Mouse (Mus musculus): ENCODE measurements around the gene Plpp3. TPM values are rescaled to one million over a fixed set of nuclear protein-coding genes. Genes with fewer than 3 reads are reported as not detected.

Plpp3 gene
- polyA plus RNA-seq, 1 experiment from 2014 or later = 57.7 TPM

DNA sequence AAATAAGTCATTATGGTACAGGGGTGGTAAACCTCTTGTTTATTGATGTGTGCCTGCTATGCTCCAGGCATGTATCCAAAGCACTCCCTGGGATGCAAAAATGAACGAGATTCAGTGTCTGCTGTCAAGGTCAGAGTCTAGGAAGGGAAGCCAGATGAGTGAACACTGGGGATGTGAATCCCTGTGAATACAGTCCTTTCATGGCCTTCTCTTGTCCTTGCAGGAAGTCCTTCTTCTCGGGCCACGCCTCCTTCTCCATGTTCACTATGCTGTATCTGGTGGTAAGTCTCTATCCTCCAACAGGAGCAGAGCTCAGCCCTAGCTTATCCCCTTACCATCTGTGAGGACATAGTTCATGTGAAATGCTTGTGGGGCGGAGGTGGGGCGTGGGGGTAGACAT, 51.8 kb downstream of the Plpp3 start:
- Histone ChIP-seq H3K4me3 (no peak overlapping the region), H3K9me3 (no peaks in the 10 kb centered on the region), H3K27ac (no peak overlapping the region), H3K36me3 (peaks cover 25% of the 10 kb centered on the region), H3K27me3 (replicated peaks) (no peaks in the 10 kb centered on the region), H3K4me2 (replicated peaks) (no peak overlapping the region), H3K4me1 (peaks cover 28% of the 10 kb centered on the region), H3K9ac (no peak overlapping the region)
- ATAC-seq (ENCODE audit: low FRiP score, low read depth) = no peak
- whole genome bisulfite sequencing = 91% methylated on average over 5 of the region's 5 CpGs

DNA sequence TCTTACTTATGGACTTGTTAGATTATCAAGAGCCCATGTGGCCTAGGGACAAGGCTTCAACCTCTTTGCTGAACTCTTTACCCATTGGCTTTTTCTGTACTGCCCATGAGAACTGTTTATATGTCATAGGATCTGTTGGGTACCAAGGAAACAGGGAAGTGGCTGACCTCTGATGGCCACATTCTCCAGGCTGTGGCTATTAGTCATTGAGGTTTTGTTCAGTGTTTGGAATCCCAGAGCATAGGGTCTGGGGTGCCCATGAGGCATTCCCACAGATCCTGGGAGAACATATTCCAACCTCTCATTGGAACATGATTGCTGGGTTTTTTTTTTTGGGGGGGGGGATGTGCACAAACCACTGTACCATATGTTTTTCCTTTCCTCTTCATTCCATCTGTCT, 56.2 kb downstream of the Plpp3 start:
- Histone ChIP-seq H3K9me3 (no peaks in the 10 kb centered on the region), H3K36me3 (peaks cover 34% of the 10 kb centered on the region), H3K4me3 (no peak overlapping the region), H3K27me3 (replicated peaks) (no peaks in the 10 kb centered on the region), H3K27ac (no peak overlapping the region), H3K9ac (no peak overlapping the region), H3K4me1 (no peaks in the 10 kb centered on the region), H3K4me2 (replicated peaks) (no peak overlapping the region)
- no peak for ATAC-seq (ENCODE audit: low FRiP score, low read depth)

DNA sequence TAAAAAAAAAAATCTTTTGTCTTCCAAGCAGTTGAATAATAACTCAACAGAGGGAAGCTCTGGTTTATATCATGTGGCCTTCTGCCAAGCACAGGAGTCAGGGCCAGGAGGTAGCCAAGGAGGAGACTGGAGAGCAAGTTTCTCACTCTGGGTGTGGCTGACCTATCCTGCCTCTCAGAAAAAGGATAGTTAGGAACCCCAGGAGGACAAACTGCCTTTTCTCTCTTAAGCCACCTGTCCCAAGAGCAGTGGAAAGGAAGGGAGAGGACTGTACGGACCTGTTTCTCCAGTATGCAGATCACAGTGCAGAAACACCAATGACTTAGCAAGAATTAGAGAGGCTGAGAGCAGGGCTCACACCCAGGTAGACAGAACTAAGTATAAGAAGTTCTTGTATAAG, 57.3 kb downstream of the Plpp3 start:
- peaks cover 27% of the 10 kb centered on the region for H3K36me3 ChIP-seq
- no peak overlapping the region for H3K27ac ChIP-seq
- WGBS = 97% methylated on average over 1 of the region's 1 CpGs
- H3K4me2 ChIP-seq (replicated peaks) = no peak overlapping the region
- no peaks in the 10 kb centered on the region for H3K4me1 ChIP-seq
- no peaks in the 10 kb centered on the region for H3K27me3 ChIP-seq (replicated peaks)
- no peaks in the 10 kb centered on the region for H3K9me3 ChIP-seq
- no peak for ATAC-seq (ENCODE audit: low FRiP score, low read depth)
- no peak overlapping the region for H3K9ac ChIP-seq
- H3K4me3 ChIP-seq = no peak overlapping the region

GRCm38 (mm10) chr4:105215726-105216410, 58.7 kb downstream of the Plpp3 start:
- Histone ChIP-seq H3K36me3 (peaks cover 33% of the 10 kb centered on the region), H3K9ac (no peak overlapping the region), H3K27me3 (replicated peaks) (no peaks in the 10 kb centered on the region), H3K4me1 (no peaks in the 10 kb centered on the region), H3K27ac (no peak overlapping the region), H3K4me2 (replicated peaks) (no peak overlapping the region), H3K4me3 (no peak overlapping the region), H3K9me3 (no peaks in the 10 kb centered on the region)
- WGBS = 77% methylated on average over 12 of the region's 12 CpGs
- ATAC-seq (ENCODE audit: low FRiP score, low read depth) = no peak

DNA sequence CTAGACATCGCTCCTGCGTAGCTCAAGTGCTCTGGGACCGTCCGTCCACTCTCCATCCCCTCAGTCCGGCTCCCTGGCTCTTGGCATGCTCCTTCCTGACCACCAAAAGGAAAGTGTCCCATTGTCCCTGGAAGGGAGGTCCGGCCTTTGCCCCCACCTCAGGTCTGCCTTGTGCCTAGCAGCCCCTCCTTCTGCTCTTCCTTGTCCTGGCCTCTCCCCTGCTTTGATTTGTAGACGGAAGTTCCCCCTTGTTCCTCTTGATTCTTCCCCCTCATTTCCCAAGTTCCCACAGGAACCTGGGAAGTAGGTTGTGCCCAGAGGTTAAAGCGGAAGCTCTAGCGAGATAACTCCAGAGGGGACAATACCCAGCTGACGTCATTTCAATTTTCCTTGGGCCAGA, 61.1 kb downstream of the Plpp3 start:
- no peak overlapping the region for H3K4me3 ChIP-seq
- H3K36me3 ChIP-seq = peaks cover 44% of the 10 kb centered on the region
- no peaks in the 10 kb centered on the region for H3K4me1 ChIP-seq
- no peak overlapping the region for H3K9ac ChIP-seq
- 85% methylated on average over 10 of the region's 10 CpGs for WGBS
- H3K9me3 ChIP-seq = no peaks in the 10 kb centered on the region
- H3K4me2 ChIP-seq (replicated peaks) = no peak overlapping the region
- H3K27me3 ChIP-seq (replicated peaks) = no peaks in the 10 kb centered on the region
- no peak overlapping the region for H3K27ac ChIP-seq
- no peak for ATAC-seq (ENCODE audit: low FRiP score, low read depth)

GRCm38 (mm10) chr4:105219316-105219715, 62.2 kb downstream of the Plpp3 start:
- ATAC-seq (ENCODE audit: low FRiP score, low read depth) = no peak
- Histone ChIP-seq H3K4me2 (replicated peaks) (no peak overlapping the region), H3K9ac (no peak overlapping the region), H3K4me1 (no peaks in the 10 kb centered on the region), H3K4me3 (no peak overlapping the region), H3K9me3 (no peaks in the 10 kb centered on the region), H3K36me3 (peaks cover 55% of the 10 kb centered on the region), H3K27ac (no peak overlapping the region), H3K27me3 (replicated peaks) (no peaks in the 10 kb centered on the region)
- WGBS = 89% methylated on average over 13 of the region's 13 CpGs

DNA sequence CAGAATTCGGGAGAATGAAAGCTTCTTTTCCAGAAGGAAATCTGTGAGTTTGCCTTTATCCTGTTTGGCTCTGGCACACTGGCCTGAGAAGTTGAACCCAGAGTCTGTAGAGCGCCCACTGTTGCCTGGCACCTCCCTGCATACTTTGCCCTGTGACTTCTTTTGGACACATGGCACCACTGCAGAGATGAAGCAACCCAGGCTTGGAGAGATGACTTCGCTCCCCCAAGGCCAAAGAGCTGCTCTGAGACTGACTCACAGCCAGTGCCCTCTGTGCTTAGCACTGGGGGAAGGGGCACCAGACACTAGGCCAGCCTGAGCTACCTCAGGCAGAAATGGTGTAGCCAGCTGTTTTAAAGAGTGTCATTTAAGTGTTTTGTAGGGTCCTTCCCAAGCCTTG, 63.7 kb downstream of the Plpp3 start:
- Histone ChIP-seq H3K36me3 (peaks cover 52% of the 10 kb centered on the region), H3K27me3 (replicated peaks) (no peaks in the 10 kb centered on the region), H3K4me2 (replicated peaks) (no peak overlapping the region), H3K27ac (no peak overlapping the region), H3K4me1 (no peaks in the 10 kb centered on the region), H3K9ac (no peak overlapping the region), H3K4me3 (no peak overlapping the region), H3K9me3 (no peaks in the 10 kb centered on the region)
- 93% methylated on average over 3 of the region's 3 CpGs for WGBS
- no peak for ATAC-seq (ENCODE audit: low FRiP score, low read depth)

DNA sequence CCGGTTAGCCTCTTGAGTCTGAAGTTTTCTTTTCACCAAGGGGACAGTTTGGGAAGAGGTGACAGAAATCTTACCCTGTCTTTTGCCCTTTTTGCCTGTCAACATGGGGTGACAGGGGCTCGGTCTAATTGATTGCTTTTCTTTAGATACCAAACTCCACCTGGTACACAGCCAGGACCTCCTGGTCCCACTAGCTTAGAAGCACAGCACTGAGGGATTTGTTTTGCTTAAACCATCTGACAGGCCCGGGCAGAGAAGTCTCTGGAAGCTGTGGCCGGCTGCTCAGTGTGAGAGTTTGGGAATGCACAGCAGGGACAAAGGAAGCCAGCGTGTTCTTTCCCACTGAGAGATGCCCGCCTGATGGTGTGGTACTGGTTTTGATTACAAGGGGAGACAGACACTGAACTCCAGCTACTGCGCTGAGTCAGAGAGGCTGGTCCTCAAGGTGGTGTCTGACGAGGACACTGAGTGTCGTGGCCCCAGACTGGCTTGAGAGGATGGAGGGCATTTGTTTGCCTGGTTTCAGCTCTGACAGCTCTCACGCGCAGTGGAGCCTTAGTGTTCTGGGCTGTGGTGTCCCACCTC, 64.2 kb downstream of the Plpp3 start:
- WGBS = 84% methylated on average over 11 of the region's 11 CpGs
- Histone ChIP-seq H3K4me3 (no peak overlapping the region), H3K9me3 (no peaks in the 10 kb centered on the region), H3K27me3 (replicated peaks) (no peaks in the 10 kb centered on the region), H3K9ac (no peak overlapping the region), H3K4me1 (no peaks in the 10 kb centered on the region), H3K4me2 (replicated peaks) (no peak overlapping the region), H3K36me3 (peaks cover 48% of the 10 kb centered on the region), H3K27ac (no peak overlapping the region)
- ATAC-seq (ENCODE audit: low FRiP score, low read depth) = no peak

DNA sequence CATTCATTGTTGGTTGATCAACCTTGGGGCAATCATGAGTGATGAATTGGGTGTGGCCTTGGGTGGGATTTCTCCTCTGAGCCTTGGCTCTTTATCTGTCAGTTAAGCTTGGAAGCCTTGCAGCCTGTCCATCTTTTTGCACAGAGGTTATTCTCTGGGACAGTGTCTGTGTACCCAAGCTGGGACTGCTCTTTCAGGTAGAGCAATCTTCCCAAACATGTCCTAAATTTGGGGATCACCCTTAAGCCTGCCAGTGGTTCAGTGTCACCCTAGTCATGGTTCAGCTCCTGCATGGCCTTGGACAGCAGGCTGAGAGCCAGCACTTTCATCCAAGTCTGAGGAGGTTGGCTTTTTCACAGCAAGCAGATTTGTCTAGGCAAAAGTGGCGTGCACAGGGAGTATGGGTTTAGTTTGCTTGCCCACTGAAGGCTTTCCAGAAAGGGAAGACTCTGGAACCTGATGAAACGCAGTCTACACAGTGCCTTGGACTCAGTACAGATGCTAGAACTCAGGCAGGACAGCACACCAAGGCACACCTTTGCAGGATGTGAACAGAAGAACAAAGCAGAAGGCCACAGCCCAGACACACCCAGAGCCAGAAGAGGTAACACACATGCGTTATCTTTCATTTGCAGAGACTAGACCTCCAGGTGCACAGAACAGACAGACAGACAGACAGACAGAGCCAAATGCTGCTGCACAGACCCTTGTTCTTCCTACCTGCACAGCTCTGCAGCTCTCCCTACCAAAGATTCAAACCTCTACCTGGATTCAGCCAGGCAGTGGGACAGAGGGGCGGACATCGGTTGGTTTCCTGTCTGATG, 66.2 kb downstream of the Plpp3 start:
- peaks cover 63% of the 10 kb centered on the region for H3K36me3 ChIP-seq
- H3K4me1 ChIP-seq = no peaks in the 10 kb centered on the region
- ATAC-seq (ENCODE audit: low FRiP score, low read depth) = no peak

GRCm38 (mm10) chr4:105223925-105224300, 66.8 kb downstream of the Plpp3 start:
- 46% methylated on average over 4 of the region's 4 CpGs for WGBS
- no peak for ATAC-seq (ENCODE audit: low FRiP score, low read depth)
- no peak overlapping the region for H3K27ac ChIP-seq
- no peaks in the 10 kb centered on the region for H3K4me1 ChIP-seq
- H3K4me3 ChIP-seq = no peak overlapping the region
- peaks cover 68% of the 10 kb centered on the region for H3K36me3 ChIP-seq
- H3K9ac ChIP-seq = no peak overlapping the region
- no peak overlapping the region for H3K4me2 ChIP-seq (replicated peaks)
- no peaks in the 10 kb centered on the region for H3K9me3 ChIP-seq
- H3K27me3 ChIP-seq (replicated peaks) = no peaks in the 10 kb centered on the region

More for the DNA sequence above, 66.2 kb downstream of the Plpp3 start:
- 88% methylated on average over 5 of the region's 5 CpGs for WGBS
- Histone ChIP-seq H3K27ac (no peak overlapping the region), H3K9me3 (no peaks in the 10 kb centered on the region), H3K9ac (no peak overlapping the region), H3K27me3 (replicated peaks) (no peaks in the 10 kb centered on the region), H3K4me2 (replicated peaks) (no peak overlapping the region), H3K4me3 (no peak overlapping the region)

GRCm38 (mm10) chr4:105225512-105225911, 68.4 kb downstream of the Plpp3 start:
- Histone ChIP-seq H3K9ac (no peak overlapping the region), H3K36me3 (peaks cover 64% of the 10 kb centered on the region), H3K4me2 (replicated peaks) (no peak overlapping the region), H3K4me1 (no peaks in the 10 kb centered on the region), H3K27ac (no peak overlapping the region), H3K27me3 (replicated peaks) (no peaks in the 10 kb centered on the region), H3K4me3 (no peak overlapping the region), H3K9me3 (no peaks in the 10 kb centered on the region)
- WGBS = 82% methylated on average over 2 of the region's 2 CpGs
- ATAC-seq (ENCODE audit: low FRiP score, low read depth) = no peak

DNA sequence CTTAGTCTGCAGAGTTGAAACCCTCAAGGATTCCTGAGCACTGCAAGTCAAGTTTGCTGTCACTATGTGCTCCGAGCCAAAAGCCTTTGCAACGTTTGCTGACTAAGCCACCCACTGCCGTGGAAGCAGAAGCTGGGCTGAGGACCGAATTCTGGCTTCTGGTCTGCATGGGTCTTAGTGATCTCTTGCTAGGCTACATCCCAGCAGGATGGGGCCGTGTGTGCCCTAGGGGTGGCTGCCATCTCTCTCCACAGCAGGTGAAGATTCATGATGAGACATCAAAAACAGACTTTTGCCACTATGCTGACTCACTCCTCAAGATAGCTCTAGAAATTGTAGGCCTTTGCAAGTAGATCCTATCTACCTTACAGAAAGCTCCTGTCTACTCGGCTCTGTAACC, 69.2 kb downstream of the Plpp3 start:
- 91% methylated on average over 6 of the region's 6 CpGs for WGBS
- Histone ChIP-seq H3K4me3 (no peak overlapping the region), H3K4me1 (no peaks in the 10 kb centered on the region), H3K4me2 (replicated peaks) (no peak overlapping the region), H3K9ac (no peak overlapping the region), H3K27ac (no peak overlapping the region), H3K9me3 (no peaks in the 10 kb centered on the region), H3K36me3 (peaks cover 64% of the 10 kb centered on the region), H3K27me3 (replicated peaks) (no peaks in the 10 kb centered on the region)
- no peak for ATAC-seq (ENCODE audit: low FRiP score, low read depth)
